Mouse (Mus musculus) lung, embryonic 15.5 days (tissue): ENCODE results near the gene Dnah2. TPM values are rescaled to one million over a fixed set of nuclear protein-coding genes. Genes with fewer than 3 reads are reported as not detected.
A peak's percentile ranks its signal among the peaks of the same experiment; 100 is the strongest.

Experiments
- ATAC-seq: fragments of 200-750 bp; cut with Nextera tagmentation; 2 replicates; pipeline ENCODE4 v1.8.0; 2017; ENCODE audit warnings: moderate number of reproducible peaks, borderline replicate concordance; ENCODE audit not compliant: low FRiP score, low TSS enrichment; ENCODE audit errors: extremely low read depth
- H3K27ac ChIP-seq: fragments of 300-500 bp; sonication (generic); 2 replicates; pipeline ENCODE4 v1.5.1; 2015; ENCODE audit warnings: moderate library complexity, mild to moderate bottlenecking, inconsistent platforms
- H3K27me3 ChIP-seq: fragments of 300-500 bp; sonication (generic); 2 replicates; pipeline ENCODE4 v1.6.1; 2015; ENCODE audit warnings: inconsistent platforms
- H3K36me3 ChIP-seq: fragments of 300-500 bp; sonication (generic); 2 replicates; pipeline ENCODE4 v1.6.1; 2015; ENCODE audit warnings: inconsistent platforms
- H3K4me1 ChIP-seq: fragments of 300-500 bp; sonication (generic); 2 replicates; pipeline ENCODE4 v1.6.1; 2015; ENCODE audit warnings: inconsistent platforms
- H3K4me2 ChIP-seq: fragments of 300-500 bp; sonication (generic); 2 replicates; pipeline ENCODE4 v1.6.1; 2015; ENCODE audit warnings: inconsistent platforms, mild to moderate bottlenecking, moderate library complexity
- H3K4me3 ChIP-seq: fragments of 300-500 bp; sonication (generic); 2 replicates; pipeline ENCODE4 v1.5.1; 2015; ENCODE audit warnings: mild to moderate bottlenecking, inconsistent platforms
- H3K9ac ChIP-seq: fragments of 300-500 bp; sonication (generic); 2 replicates; pipeline ENCODE4 v1.6.1; 2015; ENCODE audit warnings: inconsistent platforms
- H3K9me3 ChIP-seq: fragments of 300-500 bp; sonication (generic); 2 replicates; pipeline ENCODE4 v1.6.1; 2016; ENCODE audit warnings: inconsistent platforms
- WGBS: fragments of 180-500 bp; shearing (Covaris S2); methylation state at CpG from one replicate; pipeline ENCODE4 v1.1.7; 2015; 5-methylcytosine and 5-hydroxymethylcytosine counted together
- polyA plus RNA-seq: library from polyadenylated mRNA; unstranded; fragments of >200 nt; fragmentation: Nextera tagmentation; extraction: Ambion mirVana; gene quantifications from 2 replicates; pipeline ENCODE4 v1.2.1, GENCODE M21; 2015

The Dnah2 gene
- polyA plus RNA-seq, 1 experiment from 2014 or later: 1.1 TPM

DNA sequence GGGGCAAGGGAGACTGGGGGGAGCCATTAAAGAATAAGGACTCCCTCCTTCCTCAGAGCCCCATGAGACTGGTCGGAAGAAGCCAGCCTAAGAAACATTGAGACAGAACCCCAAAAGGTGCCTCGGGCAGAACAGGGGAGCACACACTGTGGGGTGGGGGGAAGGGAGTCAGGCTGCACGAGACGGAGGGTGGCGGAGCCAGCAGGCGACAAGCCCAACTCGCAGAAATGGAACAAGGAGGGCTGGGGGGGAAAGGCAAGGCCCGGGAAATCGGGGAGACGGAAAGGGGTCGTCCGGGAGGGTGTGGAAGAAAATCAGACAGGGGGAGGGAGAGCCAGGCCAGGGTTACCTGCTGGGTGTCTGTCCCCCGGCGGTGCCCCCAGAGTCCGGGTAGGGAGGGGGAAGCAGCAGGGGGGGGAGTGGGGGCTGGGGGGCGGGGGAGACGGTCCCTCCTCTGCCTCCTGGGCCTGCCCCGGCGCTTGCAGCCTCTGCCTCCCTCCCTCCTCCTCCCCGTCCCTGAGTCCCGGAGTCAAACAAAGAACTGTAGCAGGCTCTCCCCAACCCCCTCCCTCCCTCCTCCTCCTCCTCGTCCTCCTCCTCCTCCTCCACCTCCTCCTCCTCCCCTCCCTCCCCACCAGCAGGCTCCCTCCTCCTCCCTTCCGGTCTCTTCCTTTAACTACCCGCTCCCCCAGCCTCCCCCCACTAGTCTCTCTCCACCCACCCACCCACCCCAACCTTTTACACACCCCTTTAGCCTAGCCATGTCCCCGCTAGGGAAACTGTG is 133.1 kb downstream of the Dnah2 start:
- Histone ChIP-seq H3K4me2 (peak overlapping the region; percentile 91), H3K27ac (peak overlapping the region; percentile 96), H3K9ac (peak overlapping the region; percentile 81), H3K27me3 (peaks cover 1% of the 10 kb centered on the region; the same call in 1 of the 2 replicates), H3K4me3 (peak overlapping the region; percentile 62), H3K4me1 (peaks cover 63% of the 10 kb centered on the region), H3K9me3 (no peaks in the 10 kb centered on the region), H3K36me3 (no peaks in the 10 kb centered on the region)
- no peak for ATAC-seq
- under 1% methylated on average over 16 of the region's 25 CpGs for WGBS

DNA sequence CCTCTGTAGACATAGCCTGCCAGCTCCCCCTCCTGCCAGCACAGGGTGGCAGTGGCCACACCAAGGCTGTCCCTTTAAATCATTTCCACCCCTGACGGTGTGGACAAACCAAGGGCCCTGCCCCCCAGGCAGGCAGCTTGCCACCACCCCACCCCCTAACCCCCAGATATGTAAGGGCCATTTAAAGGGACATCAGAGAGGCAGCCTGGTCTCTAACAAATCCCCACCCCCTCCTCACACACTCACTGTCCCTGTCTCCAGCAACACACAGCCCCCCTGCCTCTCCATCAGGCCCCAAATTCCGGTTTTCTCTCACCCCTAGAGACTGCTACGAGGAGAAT is 133.6 kb downstream of the Dnah2 start:
- H3K4me3 ChIP-seq: peak overlapping the region; percentile 62
- WGBS: 2% methylated on average over 3 of the region's 3 CpGs
- H3K27ac ChIP-seq: peak overlapping the region; percentile 96
- H3K4me2 ChIP-seq: peak overlapping the region; percentile 72
- no peaks in the 10 kb centered on the region for H3K27me3 ChIP-seq
- H3K9me3 ChIP-seq: no peaks in the 10 kb centered on the region
- H3K9ac ChIP-seq: peak overlapping the region; percentile 81
- ATAC-seq: 0 out of 2 replicates have a peak, but pooled peaks have one; percentile 0
- peaks cover 57% of the 10 kb centered on the region for H3K4me1 ChIP-seq
- H3K36me3 ChIP-seq: no peaks in the 10 kb centered on the region

DNA sequence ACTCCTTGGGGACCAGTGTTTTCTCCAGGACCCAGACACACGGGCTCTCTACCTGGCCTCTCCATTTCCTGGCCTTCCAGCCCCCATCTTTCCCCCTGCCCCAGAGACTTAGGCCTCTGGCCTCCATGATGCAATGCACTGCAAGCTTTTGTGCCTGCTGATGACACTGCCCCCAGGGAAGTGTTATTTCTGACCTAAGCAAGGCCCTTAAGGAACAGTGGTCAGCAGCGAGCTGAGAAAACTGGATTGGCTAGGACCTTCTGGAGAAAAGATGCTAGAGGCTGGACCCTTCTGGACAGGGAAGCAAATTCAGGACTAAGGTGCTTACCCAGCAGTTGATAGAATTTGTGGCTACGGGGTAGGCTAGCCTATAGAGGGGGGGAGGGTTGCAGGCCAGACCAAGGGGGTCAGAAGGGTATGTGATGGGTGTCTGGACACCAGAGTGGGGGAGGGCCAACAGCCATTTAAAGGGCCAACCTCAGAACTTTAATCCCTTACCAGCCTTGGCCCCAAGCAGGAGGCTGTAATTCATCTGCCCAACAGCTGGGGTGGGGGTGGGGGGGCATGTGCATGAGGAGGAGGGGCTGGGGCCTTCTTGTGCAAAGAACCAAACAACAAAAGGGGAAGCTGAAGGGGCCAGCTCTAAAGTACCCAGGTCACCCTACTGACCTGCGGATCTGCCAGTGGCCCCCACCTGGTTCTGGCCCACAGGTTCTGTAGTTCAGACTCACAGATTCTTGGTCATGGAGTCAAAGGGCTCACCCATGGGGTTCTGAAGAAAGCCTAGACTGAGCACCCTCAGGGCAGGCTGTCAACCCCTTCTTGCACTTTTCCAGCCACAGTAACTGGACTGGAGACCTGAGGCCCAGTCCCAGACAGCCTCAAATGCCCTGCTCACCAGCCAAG is 134.2 kb downstream of the Dnah2 start:
- ATAC-seq: no peak
- WGBS: 25% methylated on average over 4 of the region's 4 CpGs
- H3K9ac ChIP-seq: peak overlapping the region; percentile 81
- no peaks in the 10 kb centered on the region for H3K27me3 ChIP-seq
- H3K36me3 ChIP-seq: no peaks in the 10 kb centered on the region
- H3K4me2 ChIP-seq: peak overlapping the region; percentile 72
- H3K4me3 ChIP-seq: peak overlapping the region; percentile 62
- H3K27ac ChIP-seq: peak overlapping the region; percentile 96
- H3K4me1 ChIP-seq: peaks cover 53% of the 10 kb centered on the region
- no peaks in the 10 kb centered on the region for H3K9me3 ChIP-seq

DNA sequence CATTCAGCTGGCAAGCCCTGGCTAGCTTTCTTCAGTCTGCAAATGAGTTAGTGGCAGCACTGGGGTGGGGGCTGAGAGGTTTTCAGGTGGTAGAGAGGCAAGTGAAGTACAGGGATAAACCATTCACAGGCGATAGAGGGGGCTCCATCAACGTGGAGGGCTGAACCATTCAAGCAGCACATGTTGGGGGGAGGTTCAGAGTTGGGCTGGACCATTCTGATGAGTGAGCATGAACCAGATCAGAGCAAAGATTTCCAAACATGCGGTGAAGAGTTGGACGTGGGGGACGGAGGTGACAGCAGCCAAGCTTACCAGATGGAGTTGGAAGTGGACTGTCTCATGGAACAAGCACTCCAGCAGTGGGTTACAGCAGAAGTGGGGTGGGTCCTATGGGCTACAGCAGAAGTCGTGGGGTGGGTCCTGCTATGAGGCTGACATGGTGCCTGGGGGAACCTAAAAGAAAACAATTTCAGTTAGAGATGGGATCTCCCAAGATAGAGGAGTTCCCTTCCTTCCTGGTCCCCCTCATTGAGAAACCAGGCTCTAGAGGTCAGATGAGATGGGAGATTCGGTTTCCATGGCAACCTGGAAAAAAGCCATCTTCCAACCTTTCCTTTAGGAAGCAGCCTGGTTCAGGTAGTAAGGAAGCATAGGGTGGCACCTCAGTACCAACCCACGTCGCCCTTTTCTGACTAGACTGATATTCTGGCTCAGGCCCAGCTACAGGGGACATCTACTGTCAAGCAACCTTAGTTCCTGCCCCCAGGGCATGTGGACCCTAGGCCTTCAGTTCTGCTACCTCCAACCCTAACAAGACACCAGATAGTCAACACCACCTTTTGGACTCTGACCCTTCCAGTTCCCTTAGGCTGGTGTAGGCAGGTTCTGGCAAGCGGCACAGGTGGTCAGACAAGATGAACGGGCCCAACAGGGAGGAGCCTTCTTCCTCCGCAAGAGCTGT is 135.4 kb downstream of the Dnah2 start, which contains the start of gene Kdm6b:
Gene Kdm6b (minus strand): TSS at position 455 of the 961 bp plus-strand sequence.
- 32% methylated on average over 12 of the region's 12 CpGs for WGBS
- Histone ChIP-seq H3K9ac (peak within 1 kb of the TSS; percentile 10; the same call in 1 of the 2 replicates), H3K27me3 (no peaks in the 10 kb centered on the region), H3K9me3 (no peaks in the 10 kb centered on the region), H3K4me2 (peak within 1 kb of the TSS; percentile 99), H3K36me3 (no peaks in the 10 kb centered on the region), H3K27ac (peak within 1 kb of the TSS; percentile 96), H3K4me1 (peaks cover 51% of the 10 kb centered on the region), H3K4me3 (peak within 1 kb of the TSS; percentile 62)
- no peak for ATAC-seq

DNA sequence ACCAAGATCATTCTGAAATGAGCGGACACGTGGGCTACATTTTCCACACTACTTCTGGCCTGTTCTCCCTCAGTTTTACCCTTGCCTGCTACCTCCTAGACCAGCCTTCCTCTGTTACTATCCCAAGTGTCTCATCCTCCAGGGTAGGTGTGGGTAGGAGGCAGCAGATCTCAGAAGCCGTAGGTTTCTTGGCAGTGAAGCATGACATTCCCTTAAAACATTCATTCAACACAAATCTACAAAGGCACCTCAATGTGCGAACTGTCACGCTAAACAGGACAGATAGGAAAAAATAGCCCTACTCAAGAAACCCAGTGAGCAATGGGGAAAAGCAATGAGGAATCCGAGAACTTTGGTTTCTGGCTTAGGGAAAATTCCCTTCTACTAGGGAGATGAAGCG is 136.4 kb downstream of the Dnah2 start:
- Histone ChIP-seq H3K4me3 (peak overlapping the region; percentile 6; the same call in 1 of the 2 replicates), H3K9me3 (no peaks in the 10 kb centered on the region), H3K4me2 (peak overlapping the region; percentile 99), H3K4me1 (peaks cover 60% of the 10 kb centered on the region), H3K9ac (no peak overlapping the region), H3K27me3 (no peaks in the 10 kb centered on the region), H3K27ac (peak overlapping the region; percentile 25), H3K36me3 (peaks cover 5% of the 10 kb centered on the region)
- 55% methylated on average over 7 of the region's 7 CpGs for WGBS
- ATAC-seq: no peak

DNA sequence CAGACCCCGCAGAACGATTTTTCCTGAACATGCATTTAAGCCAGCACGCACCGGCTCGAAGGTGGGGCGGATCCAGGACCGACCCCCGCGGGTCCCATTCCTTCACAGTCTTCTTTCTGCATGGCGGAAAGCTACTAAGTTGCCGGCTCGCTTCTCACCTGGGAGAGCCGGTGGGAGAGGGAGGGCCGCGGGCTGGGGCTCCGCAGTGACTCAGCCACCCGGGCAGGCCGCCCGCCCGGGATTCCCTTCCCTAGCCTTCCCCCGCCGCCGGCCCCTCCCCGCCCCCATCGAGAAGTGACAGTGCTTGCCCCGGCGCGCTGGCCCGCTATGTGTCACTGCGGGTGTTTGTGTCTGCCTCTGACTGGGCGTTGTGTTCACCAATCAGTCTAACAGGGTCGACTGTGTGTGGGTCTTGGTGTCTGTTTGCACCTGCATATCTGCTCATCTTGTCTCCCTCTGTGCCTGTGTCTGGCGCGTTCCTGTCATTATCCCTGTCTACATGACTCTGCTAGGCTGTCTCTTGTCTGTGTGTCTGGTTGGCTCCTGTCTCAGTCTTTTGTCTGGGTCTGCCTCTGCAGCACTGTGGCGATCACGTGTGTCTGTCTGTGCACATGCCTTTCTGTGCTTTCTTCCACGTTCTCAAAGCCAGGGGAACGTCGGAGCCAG is 137.2 kb downstream of the Dnah2 start:
- ATAC-seq: 0 out of 2 replicates have a peak, but pooled peaks have one; percentile 8
- H3K36me3 ChIP-seq: peaks cover 14% of the 10 kb centered on the region
- peak overlapping the region; percentile 63 for H3K4me3 ChIP-seq
- no peaks in the 10 kb centered on the region for H3K27me3 ChIP-seq
- H3K9ac ChIP-seq: peak overlapping the region; percentile 44
- H3K4me2 ChIP-seq: peak overlapping the region; percentile 99
- peak overlapping the region; percentile 99 for H3K27ac ChIP-seq
- H3K9me3 ChIP-seq: no peaks in the 10 kb centered on the region
- under 1% methylated on average over 39 of the region's 39 CpGs for WGBS
- peaks cover 57% of the 10 kb centered on the region for H3K4me1 ChIP-seq

DNA sequence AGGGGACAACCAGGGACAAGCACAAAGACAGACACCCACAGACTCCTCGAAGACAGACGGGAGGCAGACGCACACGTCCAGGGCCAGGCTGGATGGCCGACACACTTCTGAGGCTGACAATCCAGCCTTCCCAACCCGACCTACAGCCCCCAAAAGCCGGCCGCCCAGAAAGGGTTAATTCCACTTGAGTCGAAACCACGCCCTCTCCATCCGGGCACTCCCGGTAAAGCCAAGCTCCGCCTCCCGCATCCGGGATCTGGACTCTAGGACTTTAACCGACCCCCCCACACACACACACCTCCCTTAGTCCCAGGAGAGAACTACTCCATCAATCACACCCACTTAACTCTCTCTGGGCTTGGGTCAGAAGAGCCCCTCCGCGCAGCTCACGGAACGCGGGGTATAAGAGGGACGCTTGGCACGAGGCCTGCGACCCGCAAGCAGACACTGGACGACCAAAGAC is 137.8 kb downstream of the Dnah2 start:
- Histone ChIP-seq H3K9me3 (no peaks in the 10 kb centered on the region), H3K4me1 (peaks cover 53% of the 10 kb centered on the region), H3K27ac (peak overlapping the region; percentile 99), H3K9ac (peak overlapping the region; percentile 81), H3K4me3 (peak overlapping the region; percentile 63), H3K36me3 (peaks cover 19% of the 10 kb centered on the region), H3K27me3 (no peaks in the 10 kb centered on the region), H3K4me2 (peak overlapping the region; percentile 99)
- ATAC-seq: peak; percentile 40
- WGBS: under 1% methylated on average over 26 of the region's 26 CpGs

DNA sequence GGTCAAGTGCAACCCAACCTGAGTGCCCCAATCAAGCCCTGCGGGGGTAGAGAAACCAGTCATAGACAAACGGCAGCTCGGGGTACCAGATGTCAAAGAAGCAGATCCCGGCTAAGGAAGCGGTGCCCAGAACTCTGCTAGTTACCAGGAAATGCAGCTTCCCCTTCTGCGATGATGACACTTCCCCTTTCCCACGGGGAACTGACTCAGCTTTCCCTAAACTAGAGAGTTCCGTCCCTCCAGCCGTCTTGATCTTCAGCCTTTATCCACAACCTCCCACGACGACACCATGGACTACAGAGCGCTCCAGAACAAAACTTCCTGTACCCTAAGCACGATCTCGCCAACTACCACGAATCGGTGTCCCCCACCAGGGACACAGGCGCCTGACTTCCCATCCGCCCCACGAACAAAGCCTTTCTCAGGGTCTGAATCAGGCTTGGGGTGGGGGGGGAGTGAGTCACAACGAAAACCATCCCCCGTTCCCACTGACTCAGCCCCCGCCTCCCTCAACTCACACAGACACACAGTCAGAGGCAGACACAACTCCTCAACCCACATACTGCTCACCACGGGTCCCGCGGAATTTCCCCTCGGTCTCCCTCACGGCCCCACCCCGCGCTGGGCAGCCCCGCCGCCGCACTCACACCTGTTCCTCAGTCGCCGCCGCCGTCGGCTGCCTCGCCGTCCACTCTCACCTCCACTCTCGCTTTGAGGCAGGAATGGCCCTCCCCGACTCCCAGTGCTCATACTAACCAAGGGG is 138.4 kb downstream of the Dnah2 start:
- peak; percentile 1 for ATAC-seq
- peaks cover 53% of the 10 kb centered on the region for H3K4me1 ChIP-seq
- H3K9me3 ChIP-seq: no peaks in the 10 kb centered on the region
- H3K9ac ChIP-seq: peak overlapping the region; percentile 81
- WGBS: under 1% methylated on average over 41 of the region's 41 CpGs
- peak overlapping the region; percentile 99 for H3K27ac ChIP-seq
- no peaks in the 10 kb centered on the region for H3K27me3 ChIP-seq
- peak overlapping the region; percentile 99 for H3K4me2 ChIP-seq
- H3K4me3 ChIP-seq: peak overlapping the region; percentile 63
- H3K36me3 ChIP-seq: peaks cover 25% of the 10 kb centered on the region

DNA sequence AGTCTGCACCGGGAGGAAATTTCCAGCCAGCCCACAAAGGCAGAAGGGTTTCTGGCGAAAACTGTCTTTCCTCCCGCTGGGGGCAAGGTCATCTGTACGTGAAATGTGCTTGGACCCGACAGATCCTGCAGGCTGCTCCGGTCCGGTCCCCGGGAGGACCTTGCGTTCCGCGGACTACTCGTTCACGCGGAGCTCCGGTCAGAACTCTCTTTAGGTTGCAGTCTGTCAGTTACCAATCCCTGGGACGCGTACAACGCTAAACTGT is 138.9 kb downstream of the Dnah2 start:
- no peak for ATAC-seq
- WGBS: 2% methylated on average over 18 of the region's 18 CpGs
- Histone ChIP-seq H3K9me3 (no peaks in the 10 kb centered on the region), H3K4me3 (peak overlapping the region; percentile 63), H3K4me1 (peaks cover 49% of the 10 kb centered on the region), H3K4me2 (peak overlapping the region; percentile 99), H3K36me3 (peaks cover 30% of the 10 kb centered on the region), H3K9ac (peak overlapping the region; percentile 81), H3K27me3 (no peaks in the 10 kb centered on the region), H3K27ac (peak overlapping the region; percentile 99)

DNA sequence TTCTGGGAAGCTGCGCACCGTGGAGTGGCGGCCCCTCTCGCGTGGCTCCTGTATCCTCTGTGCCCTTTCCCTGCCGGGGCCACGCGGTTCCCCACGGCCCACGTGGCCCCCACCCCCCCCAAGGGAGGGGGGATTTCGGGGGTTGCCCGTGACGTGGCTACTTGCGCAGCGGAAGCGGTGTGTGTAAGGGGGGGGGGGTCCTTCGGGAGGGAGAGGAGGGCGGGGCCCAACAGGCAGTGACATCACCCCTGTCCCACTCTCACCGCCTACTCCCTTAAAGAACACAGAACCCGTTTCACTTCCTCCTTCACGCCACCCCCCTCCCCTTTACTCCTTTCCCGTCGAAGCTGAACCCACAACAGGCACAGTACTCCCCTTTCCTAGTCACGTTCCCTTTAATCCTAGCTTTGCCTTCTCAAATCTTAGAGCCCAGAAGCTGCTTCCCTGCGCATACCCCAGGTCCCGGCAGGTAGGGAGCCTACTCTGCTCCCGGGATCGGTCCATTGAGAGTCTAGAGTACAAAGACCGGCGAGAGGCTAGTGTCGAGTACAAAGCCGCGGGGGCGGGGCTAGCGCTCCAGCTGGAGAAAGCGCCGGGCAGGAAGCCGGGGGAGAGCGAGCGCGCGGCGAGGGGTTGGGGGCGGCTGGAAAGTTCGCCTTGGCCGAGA is 139.4 kb downstream of the Dnah2 start:
- Histone ChIP-seq H3K27me3 (no peaks in the 10 kb centered on the region), H3K27ac (peak overlapping the region; percentile 99), H3K4me1 (peaks cover 45% of the 10 kb centered on the region), H3K4me3 (peak overlapping the region; percentile 63), H3K36me3 (peaks cover 35% of the 10 kb centered on the region), H3K4me2 (peak overlapping the region; percentile 99), H3K9ac (peak overlapping the region; percentile 81), H3K9me3 (no peaks in the 10 kb centered on the region)
- ATAC-seq: peak; percentile 68
- under 1% methylated on average over 39 of the region's 46 CpGs for WGBS
